Mouse (Mus musculus): Measurements from ENCODE around the gene Reg3d. TPM values are rescaled to one million over a fixed set of nuclear protein-coding genes. Genes with fewer than 3 reads are reported as not detected.

Gene Reg3d
- polyA plus RNA-seq, 1 experiment: not detected

GRCm38 (mm10) chr6:78331919-78332569 lies 46.6 kb downstream of the Reg3d start:
- Histone ChIP-seq H3K4me3 (ENCODE audit: insufficient read depth, low read depth, low read length) (no peak overlapping the region), H3K27ac (ENCODE audit: insufficient read depth, low read depth, low read length) (no peak overlapping the region), H3K4me1 (ENCODE audit: control insufficient read depth, insufficient read depth, low read length) (no peaks in the 10 kb centered on the region)
- no peak for TF ChIP-seq POLR2A (IDR thresholded peaks at IDR 0.05; ENCODE audit: insufficient read depth, low read depth, low read length)
- 19% methylated on average over 7 of the region's 7 CpGs for WGBS

DNA sequence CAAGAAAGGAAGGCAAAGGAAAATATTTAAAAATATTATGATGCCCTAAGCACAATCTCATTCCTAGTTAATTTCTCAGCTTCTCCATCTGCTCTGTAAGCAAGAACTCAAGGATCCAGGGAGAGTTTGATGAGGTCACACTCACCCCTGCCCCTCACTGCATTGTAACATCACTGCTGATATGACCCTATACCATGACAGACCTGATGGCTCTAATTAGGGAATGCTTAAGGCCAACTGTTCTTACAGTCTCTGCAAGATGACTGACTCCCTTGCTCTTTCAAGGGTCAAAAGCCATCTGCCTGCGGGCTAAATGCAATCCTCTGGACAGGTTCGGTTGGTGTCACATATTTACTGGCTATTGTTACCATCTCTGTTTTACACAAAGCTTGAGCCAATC lies 49.5 kb downstream of the Reg3d start:
- Histone ChIP-seq H3K27ac (ENCODE audit: insufficient read depth, low read depth, low read length) (no peak overlapping the region), H3K4me3 (ENCODE audit: insufficient read depth, low read depth, low read length) (no peak overlapping the region), H3K4me1 (ENCODE audit: control insufficient read depth, insufficient read depth, low read length) (no peaks in the 10 kb centered on the region)
- TF ChIP-seq POLR2A (IDR thresholded peaks at IDR 0.05; ENCODE audit: insufficient read depth, low read depth, low read length) (no peak), CTCF (IDR thresholded peaks at IDR 0.05; ENCODE audit: insufficient read depth, low read depth, low read length) (no peak)
- 90% methylated on average over 2 of the region's 2 CpGs for WGBS

DNA sequence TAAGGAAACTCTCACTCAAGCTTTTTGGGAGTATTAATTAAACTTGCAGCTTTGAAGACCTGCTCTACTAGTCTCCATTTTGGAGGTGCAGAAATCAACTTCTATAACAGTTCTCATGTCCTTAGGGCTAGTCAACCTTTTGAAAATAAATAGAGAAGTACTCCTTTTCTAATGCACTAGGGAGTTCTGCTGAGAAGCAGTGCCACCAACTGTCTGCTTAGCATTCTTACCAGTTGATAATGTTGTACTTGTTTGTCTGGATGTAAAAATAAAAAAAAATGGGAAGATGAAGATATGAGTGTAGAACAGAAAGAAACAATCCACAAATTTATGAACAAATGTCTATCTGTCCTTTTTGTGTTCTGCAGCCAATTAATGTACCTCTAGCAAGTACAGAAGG lies 50.9 kb downstream of the Reg3d start:
- H3K27ac ChIP-seq (ENCODE audit: insufficient read depth, low read depth, low read length): no peak overlapping the region
- no peak for TF ChIP-seq CTCF (IDR thresholded peaks at IDR 0.05; ENCODE audit: insufficient read depth, low read depth, low read length)
- TF ChIP-seq POLR2A (IDR thresholded peaks at IDR 0.05; ENCODE audit: insufficient read depth, low read depth, low read length): no peak
- H3K4me1 ChIP-seq (ENCODE audit: control insufficient read depth, insufficient read depth, low read length): no peaks in the 10 kb centered on the region
- H3K4me3 ChIP-seq (ENCODE audit: insufficient read depth, low read depth, low read length): no peak overlapping the region

Other genes starting within 250 kb of the Reg3d start
- not detected in 2 replicates for gene Reg3b, start 8.2 kb downstream of the Reg3d start, polyA plus RNA-seq (2012; ENCODE audit: insufficient read depth, insufficient read length, low replicate concordance, missing spikeins)
- gene Reg3a, start 1.8 kb upstream of the Reg3d start, polyA plus RNA-seq (2012; ENCODE audit: insufficient read depth, insufficient read length, low replicate concordance, missing spikeins): not detected in 2 replicates
- gene Reg2, start 16.8 kb upstream of the Reg3d start, polyA plus RNA-seq (2012; ENCODE audit: insufficient read depth, insufficient read length, low replicate concordance, missing spikeins): not detected in 2 replicates
- gene Reg1, start 43.8 kb upstream of the Reg3d start, polyA plus RNA-seq (2012; ENCODE audit: insufficient read depth, insufficient read length, low replicate concordance, missing spikeins): not detected in 2 replicates
- gene Reg3g, start 90.0 kb upstream of the Reg3d start, polyA plus RNA-seq (2012; ENCODE audit: insufficient read depth, insufficient read length, low replicate concordance, missing spikeins): not detected in 2 replicates

All from olfactory bulb, adult 2 months (tissue).